Mouse (Mus musculus): ENCODE results near the gene Fbxl19. TPM values are rescaled to one million over a fixed set of nuclear protein-coding genes. Genes with fewer than 3 reads are reported as not detected.

Gene Fbxl19
- polyA plus RNA-seq, 1 experiment: 37.2 TPM

- Histone ChIP-seq H3K27me3 (ENCODE audit: control insufficient read depth, insufficient read depth, low read length) (no peaks in the 10 kb centered on the region), H3K27ac (ENCODE audit: control insufficient read depth, insufficient read depth, low read depth, low read length) (peak overlapping the region; percentile 98), H3K4me1 (ENCODE audit: control insufficient read depth, insufficient read depth, low read length) (peaks cover 33% of the 10 kb centered on the region), H3K36me3 (ENCODE audit: control insufficient read depth, insufficient read depth, low read length) (no peaks in the 10 kb centered on the region), H3K4me3 (ENCODE audit: control insufficient read depth, low read depth, low read length) (peak overlapping the region; percentile 89)
- peak; percentile 81; the same call in 1 of the 2 replicates for TF ChIP-seq POLR2A (IDR thresholded peaks at IDR 0.05; ENCODE audit: control insufficient read depth, low read depth, low read length)
- no peak for TF ChIP-seq CTCF (IDR thresholded peaks at IDR 0.05; ENCODE audit: control insufficient read depth, insufficient read depth, insufficient replicate concordance, low read depth, low read length)
These were observed 23.5 kb downstream of the Fbxl19 start for GRCm38 (mm10) chr7:127767671-127768345.

GRCm38 (mm10) chr7:127768346-127768996 lies 24.1 kb downstream of the Fbxl19 start:
- H3K4me1 ChIP-seq (ENCODE audit: control insufficient read depth, insufficient read depth, low read length): peaks cover 33% of the 10 kb centered on the region
- TF ChIP-seq POLR2A (IDR thresholded peaks at IDR 0.05; ENCODE audit: control insufficient read depth, low read depth, low read length) (peak; percentile 6; the same call in 1 of the 2 replicates), CTCF (IDR thresholded peaks at IDR 0.05; ENCODE audit: control insufficient read depth, insufficient read depth, insufficient replicate concordance, low read depth, low read length) (no peak)
- H3K36me3 ChIP-seq (ENCODE audit: control insufficient read depth, insufficient read depth, low read length): no peaks in the 10 kb centered on the region
- peak overlapping the region; percentile 98 for H3K27ac ChIP-seq (ENCODE audit: control insufficient read depth, insufficient read depth, low read depth, low read length)
- H3K27me3 ChIP-seq (ENCODE audit: control insufficient read depth, insufficient read depth, low read length): no peaks in the 10 kb centered on the region
- peak overlapping the region; percentile 89 for H3K4me3 ChIP-seq (ENCODE audit: control insufficient read depth, low read depth, low read length)

GRCm38 (mm10) chr7:127768997-127769593 lies 24.8 kb downstream of the Fbxl19 start:
- H3K4me1 ChIP-seq (ENCODE audit: control insufficient read depth, insufficient read depth, low read length): peaks cover 33% of the 10 kb centered on the region
- no peaks in the 10 kb centered on the region for H3K36me3 ChIP-seq (ENCODE audit: control insufficient read depth, insufficient read depth, low read length)
- H3K27ac ChIP-seq (ENCODE audit: control insufficient read depth, insufficient read depth, low read depth, low read length): peak overlapping the region; percentile 98
- TF ChIP-seq POLR2A (IDR thresholded peaks at IDR 0.05; ENCODE audit: control insufficient read depth, low read depth, low read length): peak; percentile 0; the same call in 1 of the 2 replicates
- no peak for TF ChIP-seq CTCF (IDR thresholded peaks at IDR 0.05; ENCODE audit: control insufficient read depth, insufficient read depth, insufficient replicate concordance, low read depth, low read length)
- no peaks in the 10 kb centered on the region for H3K27me3 ChIP-seq (ENCODE audit: control insufficient read depth, insufficient read depth, low read length)
- H3K4me3 ChIP-seq (ENCODE audit: control insufficient read depth, low read depth, low read length): peak overlapping the region; percentile 89

- peak within 1 kb of the TSS; percentile 89 for H3K4me3 ChIP-seq (ENCODE audit: control insufficient read depth, low read depth, low read length)
- TF ChIP-seq CTCF (IDR thresholded peaks at IDR 0.05; ENCODE audit: control insufficient read depth, insufficient read depth, insufficient replicate concordance, low read depth, low read length) (no peak), POLR2A (IDR thresholded peaks at IDR 0.05; ENCODE audit: control insufficient read depth, low read depth, low read length) (peak; percentile 60)
- H3K36me3 ChIP-seq (ENCODE audit: control insufficient read depth, insufficient read depth, low read length): no peaks in the 10 kb centered on the region
These were observed 25.3 kb downstream of the Fbxl19 start, which contains the start of gene Orai3 for GRCm38 (mm10) chr7:127769651-127770038. Gene Orai3, plus strand, starts transcription at chr7:127769815.

GRCm38 (mm10) chr7:127770039-127770905 lies 25.9 kb downstream of the Fbxl19 start:
- peak overlapping the region; percentile 97 for H3K27ac ChIP-seq (ENCODE audit: control insufficient read depth, insufficient read depth, low read depth, low read length)
- TF ChIP-seq CTCF (IDR thresholded peaks at IDR 0.05; ENCODE audit: control insufficient read depth, insufficient read depth, insufficient replicate concordance, low read depth, low read length): no peak
- TF ChIP-seq POLR2A (IDR thresholded peaks at IDR 0.05; ENCODE audit: control insufficient read depth, low read depth, low read length): peak; percentile 61; the same call in 1 of the 2 replicates
- H3K4me1 ChIP-seq (ENCODE audit: control insufficient read depth, insufficient read depth, low read length): peaks cover 33% of the 10 kb centered on the region
- no peaks in the 10 kb centered on the region for H3K27me3 ChIP-seq (ENCODE audit: control insufficient read depth, insufficient read depth, low read length)
- no peaks in the 10 kb centered on the region for H3K36me3 ChIP-seq (ENCODE audit: control insufficient read depth, insufficient read depth, low read length)
- H3K4me3 ChIP-seq (ENCODE audit: control insufficient read depth, low read depth, low read length): peak overlapping the region; percentile 89

More at GRCm38 (mm10) chr7:127769651-127770038, 25.3 kb downstream of the Fbxl19 start, which contains the start of gene Orai3:
- H3K27ac ChIP-seq (ENCODE audit: control insufficient read depth, insufficient read depth, low read depth, low read length): peak within 1 kb of the TSS; percentile 98
- no peaks in the 10 kb centered on the region for H3K27me3 ChIP-seq (ENCODE audit: control insufficient read depth, insufficient read depth, low read length)
- peaks cover 33% of the 10 kb centered on the region for H3K4me1 ChIP-seq (ENCODE audit: control insufficient read depth, insufficient read depth, low read length)

GRCm38 (mm10) chr7:127771262-127771661 lies 26.9 kb downstream of the Fbxl19 start:
- Histone ChIP-seq H3K4me3 (ENCODE audit: control insufficient read depth, low read depth, low read length) (peak overlapping the region; percentile 89), H3K27me3 (ENCODE audit: control insufficient read depth, insufficient read depth, low read length) (no peaks in the 10 kb centered on the region), H3K36me3 (ENCODE audit: control insufficient read depth, insufficient read depth, low read length) (no peaks in the 10 kb centered on the region), H3K27ac (ENCODE audit: control insufficient read depth, insufficient read depth, low read depth, low read length) (peak overlapping the region; percentile 75), H3K4me1 (ENCODE audit: control insufficient read depth, insufficient read depth, low read length) (peaks cover 28% of the 10 kb centered on the region)
- peak; percentile 30; the same call in 1 of the 2 replicates for TF ChIP-seq POLR2A (IDR thresholded peaks at IDR 0.05; ENCODE audit: control insufficient read depth, low read depth, low read length)
- TF ChIP-seq CTCF (IDR thresholded peaks at IDR 0.05; ENCODE audit: control insufficient read depth, insufficient read depth, insufficient replicate concordance, low read depth, low read length): no peak
